Mouse (Mus musculus) brain, embryonic 14.5 days (tissue): ENCODE measurements around the gene Tenm3. TPM values are rescaled to one million over a fixed set of nuclear protein-coding genes. Genes with fewer than 3 reads are reported as not detected.

ENCODE experiments used
- DNase-seq: peaks from one replicate; pipeline ENCODE4 v3.0.0-alpha.2; 2011; ENCODE audit warnings: low read depth
- CTCF ChIP-seq: fragments of 200-500 bp; IDR thresholded peaks from 2 replicates; pipeline ENCODE4 v1.5.1; 2012; ENCODE audit warnings: inconsistent platforms, mild to moderate bottlenecking, moderate library complexity, borderline replicate concordance; ENCODE audit not compliant: insufficient read depth, insufficient read length; ENCODE audit errors: extremely low read depth
- POLR2A ChIP-seq: fragments of 200-500 bp; IDR thresholded peaks from 2 replicates; pipeline ENCODE4 v1.6.1; 2012; ENCODE audit warnings: mild to moderate bottlenecking, inconsistent platforms, borderline replicate concordance; ENCODE audit not compliant: poor library complexity, insufficient read depth, insufficient read length, severe bottlenecking; ENCODE audit errors: extremely low read depth
- polyA plus RNA-seq: library from polyadenylated mRNA; depleted of rRNA; stranded (reverse); fragments of >200 nt; gene quantifications from 2 replicates; pipeline ENCODE4 v1.2.3, GENCODE M21; 2012

Gene Tenm3
- polyA plus RNA-seq, 1 experiment, result 50.8 TPM

DNA sequence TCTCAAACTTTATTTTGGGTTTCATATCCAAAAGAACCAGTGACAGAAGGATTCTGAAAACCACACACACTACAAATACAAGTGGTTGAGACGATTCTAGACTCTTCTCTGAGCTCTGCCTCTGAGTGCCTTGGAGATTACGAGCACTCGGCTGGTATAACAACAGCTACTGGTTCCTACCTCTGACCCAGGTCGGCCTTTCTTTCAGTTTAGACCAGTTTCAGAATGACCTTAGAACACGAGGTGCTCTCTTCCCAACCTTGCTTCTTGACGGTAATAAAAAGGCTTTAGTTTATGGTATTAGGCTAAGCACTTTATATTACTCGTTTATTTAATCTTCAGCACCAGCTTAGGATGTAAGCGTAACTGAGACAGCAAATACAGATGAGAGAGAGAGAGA lies 528.1 kb downstream of the Tenm3 start:
- no peak for TF ChIP-seq CTCF
- DNase-seq, result no peak

DNA sequence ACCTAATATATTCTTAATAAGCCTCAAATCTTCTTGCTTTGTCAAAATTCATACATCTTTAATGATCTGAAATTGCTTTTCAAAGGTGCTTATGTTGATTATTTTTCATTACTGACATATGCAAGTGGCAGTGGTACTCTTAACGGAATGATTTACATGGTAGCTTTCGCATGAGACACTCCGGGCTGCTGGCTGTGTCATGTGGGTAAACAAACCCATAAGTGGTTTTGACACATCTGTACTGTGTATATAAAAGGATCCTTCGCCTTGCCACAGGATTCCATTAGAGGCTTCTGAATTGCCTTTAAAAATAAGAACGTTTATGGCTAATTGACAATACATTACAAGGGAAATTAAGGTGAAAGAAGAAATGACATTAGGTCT lies 529.8 kb downstream of the Tenm3 start:
- peak; percentile 67 for DNase-seq
- no peak for TF ChIP-seq POLR2A
- no peak for TF ChIP-seq CTCF

DNA sequence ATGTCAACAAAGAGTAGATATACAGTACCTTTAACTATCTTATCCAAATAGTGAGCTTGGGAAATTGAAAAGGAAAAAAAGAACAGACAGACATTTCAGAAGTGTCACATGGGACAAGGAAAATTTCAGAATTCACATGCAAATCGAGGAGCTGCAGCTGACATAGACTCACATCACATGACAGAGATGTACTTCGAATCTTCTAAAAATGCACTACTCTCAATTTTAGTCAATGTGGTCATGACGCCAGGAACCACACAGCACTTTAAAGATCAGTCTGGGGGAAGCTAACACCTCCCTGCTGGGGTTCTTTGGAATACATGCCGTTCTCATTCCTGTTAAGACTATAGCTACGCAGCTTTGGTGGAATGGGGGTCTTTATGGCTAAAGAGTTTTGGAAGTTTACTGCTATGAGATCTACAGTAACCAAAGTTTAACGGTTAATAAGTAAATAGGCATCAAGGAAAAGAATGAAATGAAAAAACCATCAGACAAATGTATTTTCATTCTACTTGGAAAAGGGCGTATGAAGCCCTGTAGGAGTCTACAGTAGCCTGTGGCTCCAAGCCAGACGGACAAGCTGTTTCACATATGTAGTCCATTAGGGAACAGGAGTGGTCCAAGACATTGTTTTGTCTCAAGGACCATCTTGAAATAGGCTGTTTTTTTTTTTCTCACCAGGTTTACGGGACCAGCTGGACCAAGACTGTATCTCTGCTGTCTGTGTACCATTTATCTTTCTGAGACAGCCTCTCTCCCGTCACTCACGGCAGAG lies 530.4 kb downstream of the Tenm3 start:
- no peak for TF ChIP-seq CTCF
- no peak for TF ChIP-seq POLR2A
- DNase-seq, result peak; percentile 76

DNA sequence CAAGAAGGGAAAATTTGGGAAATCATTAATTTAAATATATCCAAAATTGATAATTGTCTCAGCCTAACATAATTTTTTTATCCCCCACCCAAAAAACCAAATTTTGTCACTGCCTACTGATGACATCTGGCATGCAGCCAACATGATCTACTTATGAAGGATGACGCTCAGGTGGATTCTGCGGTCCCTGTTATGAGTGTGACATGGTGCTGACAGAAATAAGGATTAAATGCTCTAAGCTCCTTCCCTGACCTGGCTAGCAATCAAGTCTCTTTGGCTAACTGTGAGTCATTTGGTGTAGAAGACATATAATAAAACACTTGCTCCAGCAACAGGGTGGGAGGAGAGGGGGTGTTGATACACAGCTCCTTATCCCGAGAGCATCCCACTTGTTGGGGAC lies 532.0 kb downstream of the Tenm3 start:
- TF ChIP-seq POLR2A, result no peak
- no peak for TF ChIP-seq CTCF
- DNase-seq, result peak; percentile 60

DNA sequence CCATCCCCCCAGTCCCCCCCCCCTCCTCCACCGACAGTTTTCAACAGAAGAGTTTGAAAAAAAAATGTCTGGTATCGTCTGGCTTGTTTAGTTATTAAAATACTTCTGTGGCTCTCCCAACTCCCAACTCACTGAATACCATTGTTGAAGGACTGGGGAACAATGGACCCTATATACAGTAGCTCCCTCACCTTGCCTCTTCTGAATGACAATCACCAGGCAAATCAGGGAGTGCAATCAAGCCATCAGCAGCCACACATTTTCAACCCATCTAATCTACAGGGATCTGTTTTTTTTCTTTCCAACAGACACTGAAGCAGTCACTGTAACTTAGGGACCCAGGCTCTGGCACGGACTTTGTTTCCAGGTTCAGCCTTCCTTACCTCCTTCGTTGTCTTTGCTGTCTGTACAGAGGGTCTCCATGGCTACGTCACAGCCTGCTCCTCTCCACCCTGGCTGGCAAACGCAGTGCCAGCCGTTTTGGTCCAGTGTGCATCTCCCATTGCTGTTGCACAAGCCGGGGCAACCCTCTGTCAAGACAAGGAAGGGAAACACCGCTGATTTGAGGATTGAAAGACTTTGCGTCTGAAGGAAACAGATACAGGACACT lies 533.4 kb downstream of the Tenm3 start:
- peak; percentile 59 for DNase-seq
- TF ChIP-seq CTCF (no peak), POLR2A (no peak)

DNA sequence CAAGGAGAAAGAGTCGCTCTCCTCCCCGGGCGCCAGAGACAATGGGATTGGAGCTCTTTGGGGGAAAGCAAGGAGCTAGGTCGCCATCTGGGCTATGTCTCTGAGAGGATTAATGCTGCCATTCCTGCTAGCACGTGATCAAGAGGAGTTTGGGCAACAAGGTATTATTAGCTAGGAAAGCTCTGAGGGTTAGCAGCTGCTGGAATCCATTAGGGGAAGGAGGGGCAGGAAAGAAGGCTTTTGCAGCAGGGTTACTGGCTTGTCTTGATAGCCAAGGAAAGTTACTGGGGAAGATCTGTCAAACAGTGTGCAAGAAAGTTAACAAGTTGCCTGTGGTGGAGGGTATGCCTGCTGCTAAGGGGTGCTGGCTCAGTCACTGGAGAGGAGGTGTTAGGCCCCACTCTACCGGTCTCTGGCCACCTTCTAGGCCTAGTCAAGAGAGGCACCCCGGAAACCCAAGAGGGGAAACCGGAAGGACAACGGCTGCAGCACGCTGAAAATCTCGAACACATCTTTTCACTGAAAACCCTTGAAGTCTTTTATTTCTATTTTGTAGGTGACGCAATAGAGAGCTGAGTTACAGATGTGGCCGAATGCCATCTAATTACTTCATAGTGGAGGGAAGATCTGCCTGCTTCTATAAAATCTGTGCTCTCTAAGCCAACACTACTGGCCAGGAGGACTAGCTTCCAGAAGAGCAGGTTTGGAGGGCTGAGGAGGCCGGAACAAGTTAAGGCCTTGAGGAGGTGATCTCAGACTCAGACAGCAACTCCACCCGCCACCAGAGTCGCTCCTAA lies 534.4 kb downstream of the Tenm3 start:
- DNase-seq, result peak; percentile 80
- no peak for TF ChIP-seq CTCF
- TF ChIP-seq POLR2A, result no peak

DNA sequence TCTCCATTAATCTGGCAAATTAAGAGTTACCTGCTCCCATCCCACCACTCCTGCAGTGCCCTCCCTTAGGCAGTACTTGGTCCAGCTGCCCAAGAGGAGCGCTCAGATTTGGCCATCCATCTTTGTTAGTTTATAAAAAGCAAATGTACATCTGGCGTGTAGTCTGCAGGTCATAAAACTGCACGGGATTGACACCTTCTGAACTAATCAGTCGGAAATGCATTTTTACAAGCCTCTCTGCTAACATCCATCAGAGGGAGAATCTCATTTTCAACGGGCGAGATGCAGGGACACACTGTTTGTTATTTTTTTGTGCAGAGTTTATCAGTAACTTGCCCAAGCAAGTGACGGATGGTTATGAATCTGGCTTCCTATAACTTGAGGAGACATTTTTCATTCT lies 539.5 kb downstream of the Tenm3 start:
- TF ChIP-seq POLR2A (no peak), CTCF (no peak)
- no peak for DNase-seq

DNA sequence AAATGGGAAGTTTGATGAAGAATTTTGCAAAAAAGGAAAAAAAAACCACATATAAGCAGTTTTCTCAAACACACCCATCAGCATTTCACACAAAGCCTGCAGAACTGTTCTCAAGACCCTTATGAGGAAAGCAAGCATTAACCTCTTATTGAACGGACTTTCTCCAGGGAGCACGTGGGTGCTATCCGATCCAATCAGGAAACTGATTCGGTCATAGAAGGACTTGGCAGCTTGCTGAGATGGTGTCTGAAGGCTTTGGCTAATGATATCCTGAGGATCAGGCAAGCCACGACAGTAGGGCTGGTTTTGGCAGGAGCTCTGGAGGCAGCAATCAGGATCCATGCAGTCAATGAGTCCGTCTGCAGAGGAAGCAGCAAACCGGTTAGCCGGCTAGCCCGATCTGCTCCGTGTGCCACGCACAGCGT lies 543.1 kb downstream of the Tenm3 start:
- TF ChIP-seq CTCF, result no peak
- no peak for TF ChIP-seq POLR2A
- peak; percentile 82 for DNase-seq

DNA sequence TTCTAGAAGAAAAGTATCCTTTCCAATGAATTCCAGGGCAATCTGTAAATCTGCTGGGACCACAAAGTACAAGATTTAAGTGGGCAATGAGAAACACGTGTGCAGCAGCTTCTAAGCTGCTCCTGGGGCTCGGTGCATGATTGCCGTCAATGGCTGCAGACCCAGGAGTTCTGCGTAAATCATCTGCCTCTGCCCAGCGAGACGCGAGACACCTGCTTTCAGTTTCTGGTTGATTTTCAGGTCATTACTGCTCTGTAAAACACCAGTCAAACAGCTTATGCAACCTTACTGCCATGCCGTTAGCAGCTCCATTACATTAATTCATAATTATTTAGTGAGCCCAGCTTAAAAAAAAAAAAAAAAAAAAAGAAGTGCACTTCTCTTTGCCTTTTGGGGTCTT lies 543.7 kb downstream of the Tenm3 start:
- TF ChIP-seq POLR2A (no peak), CTCF (no peak)
- DNase-seq, result no peak

DNA sequence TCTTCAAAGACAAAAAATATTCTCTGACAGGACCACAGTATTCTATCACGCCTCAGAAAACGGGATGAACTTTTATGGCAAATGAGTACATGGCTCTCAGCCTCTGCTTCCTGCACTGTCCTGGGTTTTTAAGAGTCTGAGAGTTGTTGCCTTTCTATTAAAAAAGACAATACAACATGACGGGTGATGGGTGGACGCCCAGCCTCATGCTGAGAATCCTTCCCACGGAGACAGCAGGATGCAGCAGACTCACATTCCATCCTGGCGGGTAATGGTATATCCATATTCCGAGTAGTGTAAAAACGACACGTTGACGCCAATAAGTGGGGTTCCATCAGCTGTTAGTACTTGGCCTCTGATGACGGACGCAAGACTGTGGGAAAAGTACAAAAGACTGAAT lies 544.4 kb downstream of the Tenm3 start:
- DNase-seq, result no peak
- no peak for TF ChIP-seq CTCF
- no peak for TF ChIP-seq POLR2A

DNA sequence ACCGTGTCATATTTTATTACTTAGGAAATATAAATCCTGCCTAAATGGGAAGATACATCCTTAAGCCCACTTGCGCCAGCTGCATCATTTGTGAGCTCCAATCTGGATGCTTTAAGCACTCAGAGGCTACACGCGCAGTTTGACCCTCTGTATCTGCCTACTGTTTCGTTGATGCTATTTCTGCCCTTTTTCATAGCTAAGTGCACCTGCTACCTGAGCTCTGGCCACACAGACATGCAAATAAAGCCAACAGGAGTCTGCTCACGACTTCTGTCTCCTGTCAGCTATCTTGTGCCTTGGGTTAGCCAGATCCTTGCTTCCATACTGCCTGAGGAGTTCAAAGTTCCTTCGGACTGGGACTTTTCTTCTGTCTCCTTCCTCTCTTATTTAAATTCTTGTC lies 547.4 kb downstream of the Tenm3 start:
- DNase-seq, result no peak
- no peak for TF ChIP-seq POLR2A
- no peak for TF ChIP-seq CTCF
